Mouse (Mus musculus) layer of hippocampus, adult 9-11 months (tissue): ENCODE measurements at regions not wholly inside any gene's neighbourhood (a gene's known extent, or its start where the extent isn't known, plus 50 kb on each side); places are given as distances from the start of the nearest gene placed in this dataset.
A peak's percentile ranks its signal among the peaks of the same experiment; 100 is the strongest.

ENCODE experiments used
- DNase-seq: peaks from one replicate; pipeline ENCODE4 v3.0.0; 2022

- peak; percentile 13 for DNase-seq
Measured at GRCm38 (mm10) chr10:25857954-25858616, 220.0 kb upstream of the Gm9767 start.

- no peak for DNase-seq
Measured at GRCm38 (mm10) chr10:25844348-25844747, 233.7 kb upstream of the Gm9767 start.

GRCm38 (mm10) chr10:25829275-25829674 is 248.8 kb upstream of the Gm9767 start:
- no peak for DNase-seq

GRCm38 (mm10) chr10:25804223-25804622 is 268.2 kb upstream of the Smlr1 start:
- DNase-seq = no peak

GRCm38 (mm10) chr10:25801499-25801898 is 265.4 kb upstream of the Smlr1 start:
- DNase-seq = no peak

- peak; percentile 6 for DNase-seq
Measured at GRCm38 (mm10) chr10:25798881-25799280, 262.8 kb upstream of the Smlr1 start.

GRCm38 (mm10) chr10:25790363-25790821 is 254.3 kb upstream of the Smlr1 start:
- DNase-seq = no peak

GRCm38 (mm10) chr10:25788660-25789059 is 252.6 kb upstream of the Smlr1 start:
- no peak for DNase-seq

- no peak for DNase-seq
Measured at GRCm38 (mm10) chr10:25788004-25788403, 251.9 kb upstream of the Smlr1 start.

GRCm38 (mm10) chr10:25783861-25784260 is 247.8 kb upstream of the Smlr1 start:
- no peak for DNase-seq

GRCm38 (mm10) chr10:25779476-25779875 is 243.4 kb upstream of the Smlr1 start:
- no peak for DNase-seq

- no peak for DNase-seq
Measured at GRCm38 (mm10) chr10:25777717-25778116, 241.7 kb upstream of the Smlr1 start.

GRCm38 (mm10) chr10:25776697-25777096 is 240.6 kb upstream of the Smlr1 start:
- DNase-seq = no peak

- DNase-seq = no peak
Measured at GRCm38 (mm10) chr10:25770051-25770450, 234.0 kb upstream of the Smlr1 start.

GRCm38 (mm10) chr10:25768456-25768855 is 232.4 kb upstream of the Smlr1 start:
- DNase-seq = no peak

GRCm38 (mm10) chr10:25754300-25754699 is 218.2 kb upstream of the Smlr1 start:
- DNase-seq = no peak

- DNase-seq = peak; percentile 10
Measured at GRCm38 (mm10) chr10:25742678-25743077, 206.6 kb upstream of the Smlr1 start.

- DNase-seq = no peak
Measured at GRCm38 (mm10) chr10:25740956-25741355, 204.9 kb upstream of the Smlr1 start.

- DNase-seq = no peak
Measured at GRCm38 (mm10) chr10:25730470-25730869, 194.4 kb upstream of the Smlr1 start.

- DNase-seq = no peak
Measured at GRCm38 (mm10) chr10:25723966-25724365, 187.9 kb upstream of the Smlr1 start.

GRCm38 (mm10) chr10:25715747-25716146 is 179.7 kb upstream of the Smlr1 start:
- DNase-seq = no peak

- DNase-seq = no peak
Measured at GRCm38 (mm10) chr10:25714636-25715035, 178.6 kb upstream of the Smlr1 start.

GRCm38 (mm10) chr10:25714041-25714440 is 178.0 kb upstream of the Smlr1 start:
- peak; percentile 6 for DNase-seq

GRCm38 (mm10) chr10:25707951-25708350 is 171.9 kb upstream of the Smlr1 start:
- peak; percentile 9 for DNase-seq

- DNase-seq = no peak
Measured at GRCm38 (mm10) chr10:25702146-25702545, 166.1 kb upstream of the Smlr1 start.
